Mouse (Mus musculus) kidney, adult 2 months (tissue): ENCODE data around the gene Ankfn1.

Experiments
- CTCF ChIP-seq: fragments of 200-500 bp; conservative IDR thresholded peaks from 2 replicates; pipeline ENCODE4 v1.5.1; 2011; ENCODE audit warnings: low read depth, mild to moderate bottlenecking, control low read depth, low read length, moderate library complexity, mixed read lengths; ENCODE audit not compliant: insufficient read depth, insufficient read length
- POLR2A ChIP-seq: fragments of 200-500 bp; IDR thresholded peaks from one replicate; pipeline ENCODE4 v1.6.1; 2011; ENCODE audit warnings: low read depth, low read length, control low read depth

DNA sequence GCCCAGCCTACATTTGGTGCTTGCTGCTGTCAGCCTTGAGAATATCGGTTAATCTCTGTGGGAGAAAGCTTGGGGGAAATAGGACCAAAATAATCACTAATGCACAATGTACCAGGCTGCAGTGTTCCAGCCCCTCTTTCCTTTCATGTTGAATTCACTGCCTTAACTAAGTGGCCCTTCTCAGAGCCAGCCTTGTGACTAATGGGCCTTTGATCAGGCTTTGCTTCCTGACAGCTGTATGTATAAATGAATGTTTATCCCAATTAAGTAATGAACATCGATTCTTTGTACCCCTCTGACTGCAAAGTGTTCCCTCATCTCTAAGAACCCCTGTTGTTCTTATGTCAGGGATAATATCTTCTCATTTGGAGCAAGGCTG lies 11.7 kb downstream of the Ankfn1 start:
- TF ChIP-seq CTCF (no peak), POLR2A (no peak)
